Mouse (Mus musculus): ENCODE measurements around the gene S1pr5.

GRCm38 (mm10) chr9:21249629-21250508, 1.6 kb upstream of the S1pr5 start:
- no peak for TF ChIP-seq ELF1 (IDR thresholded peaks at IDR 0.05; ENCODE audit: low read depth, low read length)
- no peak for TF ChIP-seq HCFC1 (IDR thresholded peaks at IDR 0.05; ENCODE audit: low read depth, low read length)
- TF ChIP-seq POLR2A (IDR thresholded peaks at IDR 0.05; ENCODE audit: low read depth, low read length), result no peak
- no peak for TF ChIP-seq CTCF (conservative IDR thresholded peaks at IDR 0.05 in 1 of 2, IDR thresholded peaks at IDR 0.05 in 1 of 2; ENCODE audit: low read depth in 2 of 2, low read length in 2 of 2)
- TF ChIP-seq E2F4 (IDR thresholded peaks at IDR 0.05; ENCODE audit: insufficient replicate concordance, low read depth, low read length), result no peak
- no peak for TF ChIP-seq ZKSCAN1 (IDR thresholded peaks at IDR 0.05; ENCODE audit: borderline replicate concordance, low read depth, low read length)
- no peak for TF ChIP-seq MAFK (IDR thresholded peaks at IDR 0.05; ENCODE audit: insufficient replicate concordance, low read length)
- no peak for TF ChIP-seq BHLHE40 (IDR thresholded peaks at IDR 0.05; ENCODE audit: low read depth, low read length)
- no peak for TF ChIP-seq USF1 (IDR thresholded peaks at IDR 0.05; ENCODE audit: low read depth, low read length)
- no peak for TF ChIP-seq TBP (conservative IDR thresholded peaks at IDR 0.05; ENCODE audit: low read depth, low read length)
- TF ChIP-seq RAD21 (IDR thresholded peaks at IDR 0.05; ENCODE audit: low read depth, low read length), result no peak
- TF ChIP-seq TCF12 (IDR thresholded peaks at IDR 0.05; ENCODE audit: low read depth, low read length), result no peak
- TF ChIP-seq PAX5 (IDR thresholded peaks at IDR 0.05; ENCODE audit: low read length), result no peak

Data from CH12.LX (cell line).